Mouse (Mus musculus) CD4-positive, CD25-positive, alpha-beta regulatory T cell, adult 2 months (primary cell): Measurements from ENCODE around the gene 4930435E12Rik.

Experiments
- DNase-seq: peaks from one replicate; pipeline ENCODE4 v3.0.0-alpha.2; 2012; ENCODE audit warnings: low read depth, low spot score

The 4930435E12Rik gene

DNA sequence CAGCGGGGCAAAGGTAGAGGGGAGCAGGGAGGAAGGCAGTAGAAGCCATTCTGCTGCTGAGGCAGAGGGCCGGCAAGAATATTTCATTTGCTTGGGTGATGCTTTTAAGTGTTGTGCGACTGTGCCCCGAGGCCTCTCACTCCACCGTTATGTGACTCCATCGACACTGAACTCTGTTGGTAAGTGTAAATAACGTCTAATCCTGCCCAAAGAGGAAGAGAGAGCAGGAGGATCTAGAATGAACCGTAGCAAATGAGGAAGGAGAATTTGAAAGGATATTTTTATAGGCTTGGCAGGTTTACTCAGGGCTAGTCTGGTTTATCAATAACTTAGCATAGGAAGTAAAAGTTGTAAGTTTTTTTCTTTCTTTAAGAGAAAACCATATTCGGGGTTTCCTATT lies 59.0 kb downstream of the 4930435E12Rik start:
- DNase-seq, result no peak

DNA sequence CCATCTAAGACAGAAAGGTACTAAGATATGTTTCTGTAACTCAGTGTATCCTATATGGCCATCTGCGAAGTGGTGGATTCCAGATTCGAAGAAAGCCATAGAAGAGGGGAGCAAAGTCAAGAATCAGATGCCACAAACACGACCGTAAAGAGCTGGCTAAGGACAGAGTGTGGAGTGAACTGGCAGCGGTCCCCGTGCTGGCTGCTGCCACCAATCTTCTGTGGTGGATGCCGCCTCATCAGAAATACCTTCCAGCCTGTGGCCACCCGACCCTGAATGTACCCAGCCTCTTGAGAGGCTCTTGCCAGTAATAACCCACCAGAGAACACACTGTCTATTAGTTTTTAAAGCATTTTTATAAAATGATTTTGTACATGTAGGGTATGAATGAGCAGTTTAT lies 60.2 kb downstream of the 4930435E12Rik start:
- no peak for DNase-seq

DNA sequence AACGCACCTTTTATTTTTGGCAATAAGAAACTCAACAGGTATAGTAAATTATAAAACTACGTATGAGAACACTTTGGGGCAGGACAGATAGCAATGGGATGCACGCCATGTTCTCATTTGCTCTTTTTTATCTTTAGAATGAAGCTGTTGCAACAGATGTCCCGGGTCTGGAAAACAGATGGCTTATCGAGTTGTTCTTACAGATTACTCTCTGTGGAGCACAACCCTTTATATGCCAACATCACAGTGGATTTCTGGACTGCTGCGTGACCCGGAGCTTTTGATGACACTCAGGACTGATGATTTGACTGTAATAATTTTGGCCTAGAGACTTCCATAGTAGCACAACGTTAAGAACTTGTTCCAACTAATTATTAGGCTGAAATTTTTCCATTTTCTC lies 60.8 kb downstream of the 4930435E12Rik start:
- DNase-seq, result no peak

DNA sequence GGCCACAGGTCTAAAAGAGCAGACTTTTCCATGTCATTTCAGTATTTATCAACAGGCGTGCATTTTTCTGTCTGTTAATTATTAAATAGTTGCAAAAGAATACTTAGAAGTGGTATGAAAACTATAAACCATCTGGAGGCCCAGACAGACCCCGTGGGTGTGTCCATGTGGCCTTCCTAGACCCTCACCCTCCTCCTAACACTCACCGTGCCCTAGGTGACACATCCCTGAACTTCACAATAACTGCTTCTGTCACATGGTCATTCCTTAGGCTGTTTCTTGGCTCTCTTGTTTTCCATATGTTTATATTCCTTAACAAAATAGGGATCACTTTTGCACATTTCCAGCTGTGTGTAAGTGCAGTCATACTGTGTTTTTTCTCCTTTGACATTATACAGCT lies 61.9 kb downstream of the 4930435E12Rik start:
- no peak for DNase-seq

DNA sequence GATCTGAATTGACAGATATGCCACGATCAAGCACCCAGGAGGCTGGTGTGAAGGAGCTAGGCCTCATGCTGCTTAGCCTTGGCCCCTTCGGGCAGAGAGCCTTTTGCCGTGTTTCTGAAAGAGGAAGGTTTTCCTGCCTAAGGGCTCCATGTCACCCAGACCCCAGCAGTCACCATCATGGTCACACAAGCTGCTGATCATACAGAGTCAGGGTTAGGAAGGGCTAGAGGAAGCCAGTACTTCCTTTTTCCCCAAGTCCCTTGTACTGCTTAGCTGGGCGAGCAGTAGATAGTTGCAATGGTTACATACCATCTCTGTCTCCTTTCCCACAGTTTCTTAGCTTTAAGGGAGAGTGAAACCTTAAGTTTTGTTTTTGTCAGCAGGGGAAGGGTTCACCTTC lies 65.0 kb downstream of the 4930435E12Rik start:
- DNase-seq, result no peak

DNA sequence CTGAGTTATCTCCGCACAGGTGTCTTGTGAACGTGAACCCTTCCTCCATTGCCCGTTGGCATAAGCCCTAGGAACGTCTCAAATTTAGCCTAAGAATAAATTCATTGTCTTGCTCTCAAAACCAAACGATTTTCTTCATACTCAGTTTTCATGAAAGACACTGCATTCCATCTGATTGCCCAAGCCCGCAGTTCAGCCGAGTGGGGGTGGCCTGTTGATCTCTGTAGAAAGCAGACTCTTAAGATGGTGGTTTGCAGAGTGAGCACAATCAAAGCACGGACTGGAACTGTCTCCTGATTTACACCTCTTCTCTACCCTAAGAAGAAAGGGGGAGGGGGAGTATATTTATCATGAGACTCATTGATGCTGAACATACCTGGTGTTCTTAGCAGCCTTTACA lies 66.1 kb downstream of the 4930435E12Rik start:
- no peak for DNase-seq
